Mouse (Mus musculus) frontal cortex, postnatal 14 days (tissue): Measurements from ENCODE around the gene Gm6096.

Experiments used
- DNase-seq, 2 experiments: peaks; one replicate each; pipeline ENCODE4 v3.0.0; 2022; ENCODE audit warnings: low spot score in 2 of 2

Gm6096 gene

DNA sequence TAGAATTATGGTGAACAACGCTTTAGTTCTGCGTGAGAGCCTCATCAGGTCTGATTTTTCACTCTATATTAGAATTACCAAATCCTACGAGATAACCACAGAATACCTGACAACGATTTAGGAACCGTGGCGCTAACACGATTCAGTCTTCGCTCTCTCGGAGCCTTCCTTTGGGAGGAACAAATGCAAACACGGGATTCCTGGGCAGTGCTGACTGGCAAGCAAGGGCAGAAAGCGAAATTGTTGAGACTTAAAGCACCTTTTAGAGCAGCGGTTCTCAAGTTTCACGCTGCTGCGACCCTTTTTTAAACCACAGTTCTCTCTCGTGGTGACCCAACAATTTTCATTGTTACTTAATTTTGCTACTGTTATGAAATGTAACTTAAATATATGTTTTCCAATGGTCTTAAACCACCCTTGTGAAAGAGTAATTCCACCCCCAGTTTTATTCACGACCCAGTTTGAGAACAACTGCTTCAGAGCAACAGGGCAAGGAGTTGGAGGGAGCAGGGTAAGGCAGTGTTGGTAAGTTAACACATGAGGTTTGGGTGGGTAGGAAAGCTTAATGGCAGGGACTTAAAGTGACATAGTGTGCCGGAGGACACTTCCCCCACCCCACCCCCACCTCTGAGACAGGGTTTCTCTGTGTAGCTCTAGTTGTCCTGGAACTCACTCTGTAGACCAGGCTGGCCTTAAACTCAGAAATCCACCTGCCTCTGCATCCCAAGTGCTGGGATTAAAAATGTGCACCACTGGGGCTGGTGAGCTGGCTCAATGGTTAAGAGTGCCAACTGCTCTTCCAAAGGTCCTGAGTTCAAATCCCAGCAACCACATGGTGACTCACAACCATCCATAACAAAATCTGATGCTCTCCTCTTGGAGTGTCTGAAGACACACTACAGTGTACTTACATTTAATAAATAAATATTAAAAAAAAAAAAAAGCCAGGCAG lies 16.0 kb upstream of the Gm6096 start:
- no peak for DNase-seq

GRCm38 (mm10) chr7:34235602-34236001 lies 15.2 kb upstream of the Gm6096 start:
- no peak for DNase-seq

DNA sequence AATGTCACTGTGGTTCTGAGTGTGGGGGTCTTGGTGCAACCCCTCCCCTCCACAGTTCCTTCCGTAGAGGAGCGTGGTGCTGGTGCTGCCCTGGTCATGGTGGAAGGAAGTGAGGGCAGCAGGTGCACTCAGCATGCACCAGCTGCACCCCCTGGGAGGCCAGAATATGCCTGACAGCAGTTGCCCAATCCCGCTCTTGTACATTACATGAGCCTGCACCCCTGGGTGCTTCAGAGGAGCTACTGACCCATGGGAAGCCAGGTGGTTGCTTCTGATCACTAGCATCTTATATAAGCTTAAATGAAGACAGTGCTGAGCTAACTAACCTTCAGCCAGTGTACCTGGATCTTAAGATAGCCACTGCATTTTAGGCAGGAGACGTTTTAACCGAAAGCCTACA lies 12.8 kb upstream of the Gm6096 start:
- no peak for DNase-seq

GRCm38 (mm10) chr7:34242176-34242575 lies 8.7 kb upstream of the Gm6096 start:
- DNase-seq = no peak

DNA sequence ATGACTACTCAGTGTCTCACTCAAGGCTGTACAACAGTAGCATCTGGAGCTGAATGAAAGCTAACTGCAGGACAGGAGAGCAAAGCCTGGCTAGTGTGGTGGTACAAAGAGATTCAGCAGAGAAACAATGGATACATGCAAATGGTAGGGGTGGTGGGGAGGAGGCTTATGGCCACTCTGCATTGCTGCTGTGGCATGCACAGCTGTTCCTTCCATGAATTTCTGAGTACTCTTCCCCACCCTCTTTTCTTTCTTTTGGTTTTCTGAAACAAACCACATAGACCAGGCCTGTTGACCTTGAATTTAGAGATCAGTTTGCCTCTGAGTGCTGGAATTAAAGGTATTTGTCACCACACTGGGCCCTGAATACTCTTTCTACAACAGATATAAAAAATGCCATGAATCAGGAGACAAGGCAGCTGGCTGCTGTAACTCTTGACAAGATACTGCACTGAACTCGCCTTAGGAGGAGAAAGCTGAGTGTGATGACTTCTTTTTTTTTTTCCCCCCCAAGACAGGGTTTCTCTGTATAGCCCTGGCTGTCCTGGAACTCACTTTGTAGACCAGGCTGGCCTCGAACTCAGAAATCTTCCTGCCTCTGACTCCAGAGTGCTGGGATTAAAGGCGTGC lies 3.9 kb upstream of the Gm6096 start:
- DNase-seq = no peak

GRCm38 (mm10) chr7:34252030-34252429 lies 1.2 kb downstream of the Gm6096 start:
- DNase-seq = no peak

GRCm38 (mm10) chr7:34255137-34255536 lies 4.3 kb downstream of the Gm6096 start:
- no peak for DNase-seq

- no peak for DNase-seq
Observed at GRCm38 (mm10) chr7:34255916-34256315, 5.1 kb downstream of the Gm6096 start.

- DNase-seq = no peak
Observed at GRCm38 (mm10) chr7:34257279-34257678, 6.4 kb downstream of the Gm6096 start.

DNA sequence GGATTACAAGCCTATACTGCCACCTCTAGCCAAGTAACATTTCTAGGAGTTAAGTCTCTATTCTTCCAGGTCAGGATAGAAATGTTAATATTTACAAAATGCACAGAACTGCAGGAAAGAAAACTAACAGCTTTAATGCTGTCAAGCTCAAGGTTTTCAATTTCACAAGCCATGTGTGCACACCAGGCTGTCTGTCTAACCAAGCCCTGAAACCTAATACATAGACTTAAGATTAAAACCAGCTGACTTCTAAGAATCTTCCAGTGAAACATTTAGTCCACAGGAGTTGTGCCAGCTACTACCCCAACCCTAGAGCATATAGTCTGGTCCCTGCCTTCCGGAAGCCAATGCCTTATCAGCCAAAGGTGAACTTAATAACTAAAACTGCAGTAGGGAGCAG lies 7.6 kb downstream of the Gm6096 start:
- no peak for DNase-seq

GRCm38 (mm10) chr7:34263437-34263836 lies 12.6 kb downstream of the Gm6096 start:
- DNase-seq = no peak

- DNase-seq = peak; percentile 23 to 40
Observed at GRCm38 (mm10) chr7:34265876-34266346, 15.1 kb downstream of the Gm6096 start.

GRCm38 (mm10) chr7:34266421-34266820 lies 15.6 kb downstream of the Gm6096 start:
- DNase-seq = no peak

- no peak for DNase-seq
Observed at GRCm38 (mm10) chr7:34268463-34268862, 17.6 kb downstream of the Gm6096 start.

DNA sequence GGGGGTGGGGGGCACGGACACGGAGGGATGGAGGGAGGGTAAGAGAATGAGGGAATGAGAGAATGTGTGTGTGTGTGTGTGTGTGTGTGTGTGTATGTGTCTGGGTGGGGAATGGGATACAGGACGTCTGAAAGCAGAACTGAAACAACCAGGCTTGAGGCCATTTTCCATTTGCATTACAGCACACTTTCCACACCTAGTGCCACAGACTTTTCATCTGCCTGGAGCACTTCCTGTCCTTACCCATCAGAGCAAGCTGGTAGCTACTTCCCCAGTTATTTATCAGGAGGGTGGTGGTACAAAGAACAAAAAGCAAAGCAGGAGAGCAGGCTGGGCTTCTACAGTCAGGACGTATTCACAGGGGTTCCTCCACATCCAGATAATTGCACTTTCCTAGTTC lies 21.6 kb downstream of the Gm6096 start:
- DNase-seq = no peak

- DNase-seq = no peak
Observed at GRCm38 (mm10) chr7:34276066-34276465, 25.2 kb downstream of the Gm6096 start.

GRCm38 (mm10) chr7:34277656-34278055 lies 26.8 kb downstream of the Gm6096 start:
- DNase-seq = no peak

- no peak for DNase-seq
Observed at GRCm38 (mm10) chr7:34290450-34291151, 39.8 kb downstream of the Gm6096 start.

GRCm38 (mm10) chr7:34291265-34291664 lies 40.4 kb downstream of the Gm6096 start:
- DNase-seq = no peak

GRCm38 (mm10) chr7:34292633-34293032 lies 41.8 kb downstream of the Gm6096 start:
- no peak for DNase-seq

- DNase-seq = no peak
Observed at GRCm38 (mm10) chr7:34296124-34296523, 45.3 kb downstream of the Gm6096 start.

- DNase-seq = no peak
Observed at GRCm38 (mm10) chr7:34298818-34299217, 48.0 kb downstream of the Gm6096 start.
